Mouse (Mus musculus): Measurements from ENCODE around the gene Ugt1a9. TPM values are rescaled to one million over a fixed set of nuclear protein-coding genes. Genes with fewer than 3 reads are reported as not detected.
"Not testable (repeated sequence)": the region's sequence is repeated elsewhere in the genome, so short reads cannot be mapped to it uniquely, and the experiment has no call there.

The Ugt1a9 gene
- polyA plus RNA-seq, 1 experiment from 2014 or later, result not detected

GRCm38 (mm10) chr1:88120550-88120949, 50.0 kb downstream of the Ugt1a9 start:
- not testable (repeated sequence) for H3K9me3 ChIP-seq; H3K36me3 ChIP-seq; H3K27me3 ChIP-seq; ATAC-seq; H3K4me1 ChIP-seq (replicated peaks); H3K4me2 ChIP-seq (replicated peaks); H3K4me3 ChIP-seq (replicated peaks); H3K27ac ChIP-seq; H3K9ac ChIP-seq (replicated peaks)
- 18% methylated on average over 4 of the region's 4 CpGs for WGBS

GRCm38 (mm10) chr1:88121521-88121920, 50.9 kb downstream of the Ugt1a9 start:
- H3K36me3 ChIP-seq; H3K9me3 ChIP-seq; H3K4me3 ChIP-seq (replicated peaks); H3K9ac ChIP-seq (replicated peaks); ATAC-seq; H3K4me2 ChIP-seq (replicated peaks); H3K27me3 ChIP-seq; H3K27ac ChIP-seq; H3K4me1 ChIP-seq (replicated peaks): not testable (repeated sequence)
- no CpG with 5 or more reads among the region's 1 CpGs for WGBS

GRCm38 (mm10) chr1:88125827-88126360, 55.3 kb downstream of the Ugt1a9 start:
- H3K9me3 ChIP-seq; H3K4me3 ChIP-seq (replicated peaks); H3K9ac ChIP-seq (replicated peaks); H3K4me2 ChIP-seq (replicated peaks); H3K36me3 ChIP-seq; H3K27ac ChIP-seq; H3K27me3 ChIP-seq; ATAC-seq; H3K4me1 ChIP-seq (replicated peaks): not testable (repeated sequence)
- WGBS, result 89% methylated on average over 4 of the region's 4 CpGs

- not testable (repeated sequence) for H3K4me3 ChIP-seq (replicated peaks); H3K9me3 ChIP-seq; H3K4me1 ChIP-seq (replicated peaks); H3K27me3 ChIP-seq; H3K4me2 ChIP-seq (replicated peaks); H3K27ac ChIP-seq; H3K9ac ChIP-seq (replicated peaks); ATAC-seq; H3K36me3 ChIP-seq
- WGBS, result 68% methylated on average over 2 of the region's 2 CpGs
These were observed 58.5 kb downstream of the Ugt1a9 start for GRCm38 (mm10) chr1:88129091-88129490.

GRCm38 (mm10) chr1:88130223-88130622, 59.6 kb downstream of the Ugt1a9 start:
- WGBS, result 79% methylated on average over 1 of the region's 1 CpGs
- H3K9me3 ChIP-seq; H3K27me3 ChIP-seq; H3K27ac ChIP-seq; H3K36me3 ChIP-seq; H3K4me2 ChIP-seq (replicated peaks); ATAC-seq; H3K4me1 ChIP-seq (replicated peaks); H3K4me3 ChIP-seq (replicated peaks); H3K9ac ChIP-seq (replicated peaks): not testable (repeated sequence)

GRCm38 (mm10) chr1:88133908-88134456, 63.4 kb downstream of the Ugt1a9 start:
- 0 out of 2 replicates have a peak overlapping the region, but pooled peaks have one; percentile 14 for H3K27ac ChIP-seq
- H3K9ac ChIP-seq (replicated peaks), result no peak overlapping the region
- H3K9me3 ChIP-seq, result no peaks in the 10 kb centered on the region
- WGBS, result 64% methylated on average over 3 of the region's 3 CpGs
- no peak overlapping the region for H3K4me3 ChIP-seq (replicated peaks)
- ATAC-seq, result 0 out of 2 replicates have a peak, but pooled peaks have one; percentile 34
- H3K4me2 ChIP-seq (replicated peaks), result no peak overlapping the region
- H3K36me3 ChIP-seq, result no peaks in the 10 kb centered on the region
- H3K4me1 ChIP-seq (replicated peaks), result no peaks in the 10 kb centered on the region
- H3K27me3 ChIP-seq, result no peaks in the 10 kb centered on the region

- H3K4me3 ChIP-seq (replicated peaks); H3K9ac ChIP-seq (replicated peaks); H3K9me3 ChIP-seq; H3K36me3 ChIP-seq; H3K27me3 ChIP-seq; H3K4me1 ChIP-seq (replicated peaks); H3K4me2 ChIP-seq (replicated peaks): not testable (repeated sequence)
- 0 out of 2 replicates have a peak within 1 kb of the TSS, but pooled peaks have one; percentile 14 for H3K27ac ChIP-seq
- 48% methylated on average over 5 of the region's 5 CpGs for WGBS
- ATAC-seq, result peak; percentile 76
These were observed 63.9 kb downstream of the Ugt1a9 start, which contains the start of gene Ugt1a6a for GRCm38 (mm10) chr1:88134457-88135011. Gene Ugt1a6a (plus strand): TSS chr1:88134809.

GRCm38 (mm10) chr1:88135229-88135904, 64.8 kb downstream of the Ugt1a9 start:
- H3K4me2 ChIP-seq (replicated peaks); ATAC-seq; H3K36me3 ChIP-seq; H3K4me3 ChIP-seq (replicated peaks); H3K9ac ChIP-seq (replicated peaks); H3K9me3 ChIP-seq; H3K27ac ChIP-seq; H3K27me3 ChIP-seq; H3K4me1 ChIP-seq (replicated peaks): not testable (repeated sequence)
- WGBS, result 92% methylated on average over 6 of the region's 6 CpGs

GRCm38 (mm10) chr1:88136646-88137045, 66.0 kb downstream of the Ugt1a9 start:
- Histone ChIP-seq H3K9me3 (no peaks in the 10 kb centered on the region), H3K36me3 (no peaks in the 10 kb centered on the region), H3K27ac (no peak overlapping the region), H3K9ac (replicated peaks) (no peak overlapping the region), H3K4me2 (replicated peaks) (no peak overlapping the region), H3K4me1 (replicated peaks) (no peaks in the 10 kb centered on the region), H3K27me3 (no peaks in the 10 kb centered on the region), H3K4me3 (replicated peaks) (no peak overlapping the region)
- ATAC-seq, result no peak
- WGBS, result 66% methylated on average over 2 of the region's 2 CpGs

- no peak for ATAC-seq
- Histone ChIP-seq H3K9me3 (no peaks in the 10 kb centered on the region), H3K36me3 (no peaks in the 10 kb centered on the region), H3K4me2 (replicated peaks) (no peak overlapping the region), H3K4me3 (replicated peaks) (no peak overlapping the region), H3K4me1 (replicated peaks) (no peaks in the 10 kb centered on the region), H3K27me3 (no peaks in the 10 kb centered on the region), H3K9ac (replicated peaks) (no peak overlapping the region), H3K27ac (no peak overlapping the region)
- WGBS, result 90% methylated on average over 3 of the region's 3 CpGs
These were observed 66.7 kb downstream of the Ugt1a9 start for GRCm38 (mm10) chr1:88137264-88137663.

GRCm38 (mm10) chr1:88138145-88138544, 67.5 kb downstream of the Ugt1a9 start:
- WGBS, result 94% methylated on average over 1 of the region's 1 CpGs
- ATAC-seq, result no peak

GRCm38 (mm10) chr1:88140492-88140891, 69.9 kb downstream of the Ugt1a9 start:
- not testable (repeated sequence) for H3K27me3 ChIP-seq; H3K27ac ChIP-seq; ATAC-seq; H3K9me3 ChIP-seq; H3K36me3 ChIP-seq; H3K4me1 ChIP-seq (replicated peaks); H3K4me2 ChIP-seq (replicated peaks); H3K9ac ChIP-seq (replicated peaks); H3K4me3 ChIP-seq (replicated peaks)
- 47% methylated on average over 1 of the region's 1 CpGs for WGBS

More at GRCm38 (mm10) chr1:88138145-88138544, 67.5 kb downstream of the Ugt1a9 start:
- Histone ChIP-seq H3K9me3 (no peaks in the 10 kb centered on the region), H3K9ac (replicated peaks) (no peak overlapping the region), H3K4me3 (replicated peaks) (no peak overlapping the region), H3K27me3 (no peaks in the 10 kb centered on the region), H3K27ac (no peak overlapping the region), H3K36me3 (no peaks in the 10 kb centered on the region), H3K4me2 (replicated peaks) (no peak overlapping the region), H3K4me1 (replicated peaks) (no peaks in the 10 kb centered on the region)

Measured in midbrain, embryonic 13.5 days (tissue).